Mouse (Mus musculus): ENCODE measurements around the gene Psg29. TPM values are rescaled to one million over a fixed set of nuclear protein-coding genes. Genes with fewer than 3 reads are reported as not detected.

The Psg29 gene
- polyA plus RNA-seq, 2 experiments = 0.16 TPM; not detected in 1

- no peak for ATAC-seq (ENCODE audit: low FRiP score, low read depth)
- H3K27me3 ChIP-seq (ENCODE audit: control insufficient read depth, insufficient read depth, low read length) = no peaks in the 10 kb centered on the region
- no peak for TF ChIP-seq POLR2A (IDR thresholded peaks at IDR 0.05; ENCODE audit: borderline replicate concordance, extremely low read depth, insufficient read depth, insufficient read length)
- H3K27ac ChIP-seq (replicated peaks; ENCODE audit: low read depth, low read length) = no peak overlapping the region
- no peaks in the 10 kb centered on the region for H3K4me1 ChIP-seq (ENCODE audit: control insufficient read depth, insufficient read depth, low read length)
- no peaks in the 10 kb centered on the region for H3K9me3 ChIP-seq (ENCODE audit: control insufficient read depth, low read length)
- H3K4me2 ChIP-seq (replicated peaks; ENCODE audit: low read depth, low read length, severe bottlenecking) = no peak overlapping the region
- no peak overlapping the region for H3K9ac ChIP-seq (ENCODE audit: low read depth, low read length, severe bottlenecking)
- DNase-seq (ENCODE audit: low spot score) = no peak
- no peaks in the 10 kb centered on the region for H3K36me3 ChIP-seq (ENCODE audit: control insufficient read depth, insufficient read depth, low read length)
- H3K4me3 ChIP-seq (replicated peaks; ENCODE audit: low read length) = no peak overlapping the region
- 63% methylated on average over 3 of the region's 3 CpGs for WGBS
Measured at GRCm38 (mm10) chr7:17205530-17206184, 2.4 kb downstream of the Psg29 start.

Other genes starting within 250 kb of the Psg29 start
- gene Pnmal1, start 243.8 kb upstream of the Psg29 start, polyA plus RNA-seq (2012; rRNA removed) = 0.33 and 0.49 TPM in 2 replicates
- gene Pnmal1, start 243.8 kb upstream of the Psg29 start, polyA plus RNA-seq (2014; fragmentation: Nextera tagmentation; extraction: Ambion mirVana) = 0.43 and 0.58 TPM in 2 replicates
- gene Gm42372, start 220.4 kb upstream of the Psg29 start, polyA plus RNA-seq (2012; rRNA removed) = 0.29 and 0.34 TPM in 2 replicates
- 0.17 and 0.23 TPM in 2 replicates for gene Gm42372, start 220.4 kb upstream of the Psg29 start, polyA plus RNA-seq (2014; fragmentation: Nextera tagmentation; extraction: Ambion mirVana)
- 39.7 and 40.7 TPM in 2 replicates for gene Ccdc8, start 210.8 kb upstream of the Psg29 start, polyA plus RNA-seq (2012; rRNA removed)
- 25.5 and 27.2 TPM in 2 replicates for gene Ccdc8, start 210.8 kb upstream of the Psg29 start, polyA plus RNA-seq (2014; fragmentation: Nextera tagmentation; extraction: Ambion mirVana)
- gene Ppp5c, start 175.6 kb upstream of the Psg29 start, polyA plus RNA-seq (2012; rRNA removed) = 193 and 237 TPM in 2 replicates
- gene Ppp5c, start 175.6 kb upstream of the Psg29 start, polyA plus RNA-seq (2014; fragmentation: Nextera tagmentation; extraction: Ambion mirVana) = 100 and 105 TPM in 2 replicates
- 28.2 and 39.6 TPM in 2 replicates for gene Hif3a, start 141.1 kb upstream of the Psg29 start, polyA plus RNA-seq (2012; rRNA removed)
- 23.7 and 26.6 TPM in 2 replicates for gene Hif3a, start 141.1 kb upstream of the Psg29 start, polyA plus RNA-seq (2014; fragmentation: Nextera tagmentation; extraction: Ambion mirVana)
- 0.23 TPM in 2 replicates for gene Psg16, start 129.4 kb upstream of the Psg29 start, polyA plus RNA-seq (2012; rRNA removed)
- 0.12 and 0.33 TPM in 2 replicates for gene Psg16, start 129.4 kb upstream of the Psg29 start, polyA plus RNA-seq (2014; fragmentation: Nextera tagmentation; extraction: Ambion mirVana)
- 0.10 TPM in 1 of 2 replicates, not detected in the other for gene Ceacam3, start 53.2 kb upstream of the Psg29 start, polyA plus RNA-seq (2012; rRNA removed)
- not detected in 2 replicates for gene Ceacam3, start 53.2 kb upstream of the Psg29 start, polyA plus RNA-seq (2014; fragmentation: Nextera tagmentation; extraction: Ambion mirVana)

All from limb, embryonic 14.5 days (tissue).